Mouse (Mus musculus): Measurements from ENCODE around the gene Dtx3l. TPM values are rescaled to one million over a fixed set of nuclear protein-coding genes. Genes with fewer than 3 reads are reported as not detected.
A peak's percentile ranks its signal among the peaks of the same experiment; 100 is the strongest.
"Not testable (repeated sequence)": the region's sequence is repeated elsewhere in the genome, so short reads cannot be mapped to it uniquely, and the experiment has no call there.

The Dtx3l gene
- total RNA-seq (2018; cell fraction: chromatin; rRNA removed): 100 to 1,000 TPM in 15 of 26 experiments, 10 to 100 TPM in 11; 21.3 to 323 (median 132) TPM
- 100 to 1,000 TPM in 20 of 26 experiments, 10 to 100 TPM in 6; 81.5 to 299 (median 201) TPM for total RNA-seq (2018; cell fraction: cytosol; rRNA removed)
- total RNA-seq (2018; cell fraction: nucleus; rRNA removed): 100 to 1,000 TPM in 16 of 26 experiments, 10 to 100 TPM in 10; 45.5 to 305 (median 229) TPM
- polyA plus RNA-seq (2018): 42.5 to 99.4 TPM (median 48.3 TPM) in 3 replicates

- Histone ChIP-seq H3K4me3 (ENCODE audit: inconsistent target) (peak within 1 kb of the TSS; percentile 98), H3K36me3 (ENCODE audit: inconsistent target) (peaks cover 56% of the 10 kb centered on the region), H3K27ac (peak within 1 kb of the TSS; percentile 91), H3K79me2 (ENCODE audit: inconsistent target) (peaks cover 98% of the 10 kb centered on the region)
- under 1% methylated on average over 51 of the region's 52 CpGs for WGBS (ENCODE audit: missing documents)
These were observed at the start of gene Dtx3l, which contains the start of gene Parp9 for GRCm38 (mm10) chr16:35938211-35939151. Gene Dtx3l, minus strand, starts transcription at chr16:35939151. Gene Parp9, plus strand, starts transcription at chr16:35938470.

DNA sequence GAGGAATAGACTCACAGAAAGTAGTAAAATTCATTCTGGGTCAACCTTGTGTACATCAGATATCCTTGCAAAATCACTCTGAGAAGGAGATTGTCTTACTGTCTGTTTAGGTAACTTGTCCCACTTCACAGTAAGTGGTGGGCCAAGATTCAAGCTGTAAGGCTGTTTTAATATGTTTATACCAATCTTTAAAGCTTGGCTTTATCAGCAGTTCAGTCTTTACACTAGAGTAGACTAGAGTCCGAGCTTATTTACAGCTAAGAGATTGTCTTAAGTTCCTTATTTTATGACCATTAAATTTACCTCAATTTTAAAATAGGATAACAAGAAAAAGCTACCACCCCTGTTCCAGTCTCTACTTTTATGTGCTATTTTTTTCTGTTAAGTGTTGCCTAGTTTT lies 49.0 kb upstream of the Dtx3l start:
- no peaks in the 10 kb centered on the region for H3K36me3 ChIP-seq (ENCODE audit: inconsistent target)
- 53% methylated on average over 1 of the region's 1 CpGs for WGBS (ENCODE audit: missing documents)
- H3K27ac ChIP-seq: no peak overlapping the region
- no peak overlapping the region for H3K4me3 ChIP-seq (ENCODE audit: inconsistent target)
- H3K79me2 ChIP-seq (ENCODE audit: inconsistent target): peaks cover 91% of the 10 kb centered on the region

- 48% methylated on average over 3 of the region's 3 CpGs for WGBS (ENCODE audit: missing documents)
- H3K27ac ChIP-seq: peak overlapping the region; percentile 29; the same call in 1 of the 2 replicates
- peak overlapping the region; percentile 63 for H3K4me3 ChIP-seq (ENCODE audit: inconsistent target)
- H3K36me3 ChIP-seq (ENCODE audit: inconsistent target): no peaks in the 10 kb centered on the region
- H3K79me2 ChIP-seq (ENCODE audit: inconsistent target): peaks cover 56% of the 10 kb centered on the region
These were observed 45.5 kb upstream of the Dtx3l start for GRCm38 (mm10) chr16:35984471-35984870.

GRCm38 (mm10) chr16:35983517-35984101 lies 44.7 kb upstream of the Dtx3l start:
- peak overlapping the region; percentile 63 for H3K4me3 ChIP-seq (ENCODE audit: inconsistent target)
- peaks cover 48% of the 10 kb centered on the region for H3K79me2 ChIP-seq (ENCODE audit: inconsistent target)
- WGBS (ENCODE audit: missing documents): under 1% methylated on average over 53 of the region's 86 CpGs
- H3K27ac ChIP-seq: peak overlapping the region; percentile 29
- no peaks in the 10 kb centered on the region for H3K36me3 ChIP-seq (ENCODE audit: inconsistent target)

GRCm38 (mm10) chr16:35982902-35983516 lies 44.1 kb upstream of the Dtx3l start:
- WGBS (ENCODE audit: missing documents): under 1% methylated on average over 54 of the region's 54 CpGs
- H3K79me2 ChIP-seq (ENCODE audit: inconsistent target): peaks cover 42% of the 10 kb centered on the region
- H3K4me3 ChIP-seq (ENCODE audit: inconsistent target): peak overlapping the region; percentile 51
- no peaks in the 10 kb centered on the region for H3K36me3 ChIP-seq (ENCODE audit: inconsistent target)
- peak overlapping the region; percentile 15; the same call in 1 of the 2 replicates for H3K27ac ChIP-seq

DNA sequence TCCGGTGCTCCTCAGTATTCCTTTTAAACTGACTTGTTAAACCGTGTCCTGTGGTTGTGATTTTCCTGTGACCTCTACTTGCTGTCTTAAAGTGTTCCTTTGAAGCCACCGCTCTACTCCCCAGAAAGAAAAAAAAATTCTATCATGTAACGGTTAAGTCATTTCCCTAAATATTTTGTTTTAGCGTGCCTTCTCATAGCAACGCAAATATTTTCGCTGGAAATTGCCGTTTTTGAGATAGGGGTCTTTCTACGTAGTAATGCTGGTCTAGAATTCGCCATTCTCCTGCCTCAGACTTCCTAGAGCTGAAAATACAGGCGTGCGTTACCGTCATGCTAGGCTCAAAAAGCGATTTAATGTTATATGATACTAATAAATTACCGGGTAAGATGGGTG lies 43.6 kb upstream of the Dtx3l start:
- 4% methylated on average over 15 of the region's 15 CpGs for WGBS (ENCODE audit: missing documents)
- H3K27ac ChIP-seq: peak overlapping the region; percentile 15; the same call in 1 of the 2 replicates
- no peaks in the 10 kb centered on the region for H3K36me3 ChIP-seq (ENCODE audit: inconsistent target)

GRCm38 (mm10) chr16:35981363-35981821 lies 42.4 kb upstream of the Dtx3l start:
- WGBS (ENCODE audit: missing documents): 57% methylated on average over 19 of the region's 19 CpGs
- Histone ChIP-seq H3K27ac (no peak overlapping the region), H3K36me3 (ENCODE audit: inconsistent target) (no peaks in the 10 kb centered on the region), H3K4me3 (ENCODE audit: inconsistent target) (no peak overlapping the region), H3K79me2 (ENCODE audit: inconsistent target) (peaks cover 25% of the 10 kb centered on the region)

More for the DNA sequence above, 43.6 kb upstream of the Dtx3l start:
- peaks cover 37% of the 10 kb centered on the region for H3K79me2 ChIP-seq (ENCODE audit: inconsistent target)
- H3K4me3 ChIP-seq (ENCODE audit: inconsistent target): peak overlapping the region; percentile 51

GRCm38 (mm10) chr16:35978450-35978849 lies 39.5 kb upstream of the Dtx3l start, which contains the start of gene Kpna1:
Gene Kpna1, plus strand, starts transcription at chr16:35978750.
- WGBS (ENCODE audit: missing documents): 100% methylated on average over 1 of the region's 1 CpGs
- H3K27ac ChIP-seq; H3K79me2 ChIP-seq (ENCODE audit: inconsistent target); H3K4me3 ChIP-seq (ENCODE audit: inconsistent target); H3K36me3 ChIP-seq (ENCODE audit: inconsistent target): not testable (repeated sequence)

DNA sequence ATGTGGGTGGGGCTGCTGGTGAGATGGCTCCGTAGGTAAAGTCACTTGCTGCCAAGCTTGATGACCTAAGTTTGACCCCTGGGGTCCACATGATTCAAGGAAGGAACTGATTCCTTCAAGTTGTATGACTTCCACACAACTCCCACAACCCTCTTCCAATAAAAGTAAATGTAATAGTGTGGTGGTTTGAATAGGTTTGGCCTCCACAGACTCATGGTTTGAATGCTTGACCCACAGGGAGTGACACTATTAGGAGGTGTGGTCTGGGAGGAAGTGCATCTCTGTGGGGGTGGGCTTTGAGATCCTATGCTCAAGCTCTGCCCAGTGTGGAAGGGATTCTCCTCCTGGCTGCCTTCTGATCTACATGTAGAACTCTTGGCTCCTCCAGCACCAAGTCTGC lies 35.1 kb upstream of the Dtx3l start:
- 88% methylated on average over 1 of the region's 1 CpGs for WGBS (ENCODE audit: missing documents)
- no peaks in the 10 kb centered on the region for H3K79me2 ChIP-seq (ENCODE audit: inconsistent target)
- H3K27ac ChIP-seq: no peak overlapping the region
- peaks cover 38% of the 10 kb centered on the region for H3K36me3 ChIP-seq (ENCODE audit: inconsistent target)
- no peak overlapping the region for H3K4me3 ChIP-seq (ENCODE audit: inconsistent target)

DNA sequence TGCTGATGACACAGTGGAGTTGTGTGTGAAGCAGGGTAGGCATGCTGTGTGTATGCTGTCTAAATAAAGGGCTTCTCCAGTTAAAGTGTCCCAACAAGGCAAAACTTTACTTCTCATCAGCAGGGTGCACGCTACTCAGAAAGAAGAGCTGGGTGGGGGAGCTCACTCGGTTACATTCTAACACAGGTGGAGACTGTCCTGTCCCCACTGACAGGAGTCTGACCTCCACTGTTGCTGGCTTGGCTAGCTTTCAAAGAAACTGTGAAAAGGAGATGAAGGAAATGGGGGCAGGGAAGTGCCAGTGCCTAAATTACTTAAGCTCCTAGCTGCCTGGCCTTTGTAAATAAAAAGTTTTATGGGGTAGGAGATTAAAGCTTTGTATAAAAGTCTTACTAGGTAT lies 29.2 kb upstream of the Dtx3l start:
- H3K4me3 ChIP-seq (ENCODE audit: inconsistent target): no peak overlapping the region
- H3K27ac ChIP-seq: no peak overlapping the region
- peaks cover 4% of the 10 kb centered on the region; the same call in 1 of the 2 replicates for H3K79me2 ChIP-seq (ENCODE audit: inconsistent target)
- peaks cover 86% of the 10 kb centered on the region for H3K36me3 ChIP-seq (ENCODE audit: inconsistent target)
- 93% methylated on average over 2 of the region's 2 CpGs for WGBS (ENCODE audit: missing documents)

- no peak overlapping the region for H3K27ac ChIP-seq
- H3K36me3 ChIP-seq (ENCODE audit: inconsistent target): peaks cover 84% of the 10 kb centered on the region
- H3K4me3 ChIP-seq (ENCODE audit: inconsistent target): no peak overlapping the region
- 94% methylated on average over 4 of the region's 4 CpGs for WGBS (ENCODE audit: missing documents)
- peaks cover 4% of the 10 kb centered on the region; the same call in 1 of the 2 replicates for H3K79me2 ChIP-seq (ENCODE audit: inconsistent target)
These were observed 28.4 kb upstream of the Dtx3l start for GRCm38 (mm10) chr16:35967319-35967718.

DNA sequence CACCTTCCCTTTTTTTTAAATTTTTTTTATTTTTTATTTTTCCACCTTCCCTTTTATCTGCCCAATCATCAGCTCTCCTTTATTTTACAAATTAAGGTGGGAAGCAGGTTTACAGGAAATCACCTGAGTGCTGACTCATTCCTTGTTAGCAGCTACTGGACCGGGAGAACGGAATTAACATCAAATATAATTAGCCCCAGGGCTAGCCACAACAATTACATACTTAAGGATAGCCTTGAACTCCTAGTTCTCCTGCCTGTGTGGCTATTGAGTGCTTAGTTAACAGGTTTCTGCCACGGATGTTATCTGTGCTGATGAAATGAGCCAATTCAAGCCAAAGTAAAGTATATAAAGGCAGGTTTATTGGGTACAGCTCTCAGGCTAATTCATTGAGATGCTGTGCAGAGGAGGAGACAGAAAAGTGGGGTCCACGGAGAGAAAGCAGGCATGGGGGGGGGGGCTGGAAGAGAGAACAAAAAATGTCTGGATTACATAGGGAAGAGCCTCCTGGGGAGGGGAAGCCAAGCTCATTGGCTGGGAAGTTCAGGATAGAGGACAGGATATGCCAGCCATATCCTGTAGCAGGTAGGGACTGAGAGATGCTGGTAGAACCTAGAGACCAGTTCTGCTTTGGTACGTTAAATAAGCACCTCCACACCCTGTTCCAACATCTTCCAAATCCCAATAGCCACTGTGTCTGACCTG lies 27.6 kb upstream of the Dtx3l start:
- Histone ChIP-seq H3K27ac (no peak overlapping the region), H3K79me2 (ENCODE audit: inconsistent target) (peaks cover 4% of the 10 kb centered on the region; the same call in 1 of the 2 replicates), H3K4me3 (ENCODE audit: inconsistent target) (no peak overlapping the region), H3K36me3 (ENCODE audit: inconsistent target) (peaks cover 84% of the 10 kb centered on the region)
- 79% methylated on average over 5 of the region's 5 CpGs for WGBS (ENCODE audit: missing documents)

- H3K79me2 ChIP-seq (ENCODE audit: inconsistent target); H3K4me3 ChIP-seq (ENCODE audit: inconsistent target); H3K27ac ChIP-seq: not testable (repeated sequence)
- WGBS (ENCODE audit: missing documents): 92% methylated on average over 2 of the region's 4 CpGs
- H3K36me3 ChIP-seq (ENCODE audit: inconsistent target): peaks cover 79% of the 10 kb centered on the region
These were observed 27.0 kb upstream of the Dtx3l start for GRCm38 (mm10) chr16:35965991-35966390.
